9 mouse cellular contexts compared by ENCODE assay signal in the genomic region with DNA sequence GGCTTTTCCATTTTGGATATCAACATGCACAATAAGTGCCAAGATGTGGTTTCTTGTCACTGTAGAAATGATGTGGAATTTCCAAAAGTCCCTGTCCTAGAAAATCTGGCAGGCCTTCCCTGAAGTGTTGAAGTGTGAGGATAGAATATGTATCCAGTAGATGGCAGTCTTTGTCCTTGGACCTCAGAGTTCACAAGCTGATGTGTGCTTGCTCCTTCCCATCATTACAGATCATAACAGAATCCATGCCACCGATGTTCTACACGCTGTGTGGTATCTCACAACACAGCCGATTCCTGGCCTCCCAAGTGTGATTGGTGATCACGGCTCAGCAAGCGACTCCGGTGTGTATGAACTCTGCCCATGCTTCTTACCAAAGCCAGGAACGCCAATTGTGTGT. TPM values are rescaled to one million over a fixed set of nuclear protein-coding genes. Genes with fewer than 3 reads are reported as not detected.
A peak's percentile ranks its signal among the peaks of the same experiment; 100 is the strongest.
DNase-seq lines count a peak whose midpoint lies in the region; ATAC-seq lines count a peak whose summit lies in the region.
"Had no signal": no experiment of that assay in that cellular context is flagged by ENCODE, and none has a peak within 500 bp of the region (broad histone marks: within the 10 kb centered on the region; RNA-seq: fewer than 3 reads in every experiment).

No protein-coding gene starts in this region.

- no peak overlapping the region for H3K4me3 ChIP-seq in intestine, embryonic 15.5 days (replicated peaks)
- H3K4me3 ChIP-seq in intestine, embryonic 16.5 days (ENCODE audit: low read length): no peak overlapping the region

- H3K27me3 ChIP-seq in intestine, embryonic 15.5 days (replicated peaks): no peaks in the 10 kb centered on the region
- H3K27me3 ChIP-seq in intestine, embryonic 16.5 days (replicated peaks; ENCODE audit: control insufficient read depth, insufficient read depth, low read length): no peaks in the 10 kb centered on the region

- WGBS in intestine, embryonic 15.5 days: 75% methylated on average over 7 of the region's 7 CpGs
- WGBS in intestine, embryonic 16.5 days: 72% methylated on average over 7 of the region's 7 CpGs

- peak; percentile 49; the same call in 1 of the 2 replicates for ATAC-seq in intestine, embryonic 15.5 days
- ATAC-seq in intestine, embryonic 16.5 days: no peak

- DNase-seq in ES-CJ7 (ENCODE audit: low read depth, low spot score): peak; percentile 66
- DNase-seq in embryo, embryonic 10.5 days (ENCODE audit: low spot score): peak; percentile 70
- peak; percentile 20 for DNase-seq in layer of hippocampus, adult 9-11 months
- peak; percentile 17 for DNase-seq in retina, postnatal 7 days (ENCODE audit: low read depth, low spot score)
- no peak for DNase-seq in urinary bladder, postnatal 4 days (ENCODE audit: low spot score in 2 of 2)
- DNase-seq in gastrocnemius, adult 18-20 months (ENCODE audit: low spot score): no peak

- H3K4me2 ChIP-seq in intestine, embryonic 15.5 days (replicated peaks): no peak overlapping the region
- H3K4me2 ChIP-seq in intestine, embryonic 16.5 days (ENCODE audit: low read depth, low read length): no peak overlapping the region

- no peak overlapping the region for H3K27ac ChIP-seq in intestine, embryonic 15.5 days
- no peak overlapping the region for H3K27ac ChIP-seq in intestine, embryonic 16.5 days (ENCODE audit: low read length)

- H3K9me3 ChIP-seq in intestine, embryonic 15.5 days: no peaks in the 10 kb centered on the region
- no peaks in the 10 kb centered on the region for H3K9me3 ChIP-seq in intestine, embryonic 16.5 days (ENCODE audit: control insufficient read depth, low read length)

- no peaks in the 10 kb centered on the region for H3K36me3 ChIP-seq in intestine, embryonic 15.5 days
- H3K36me3 ChIP-seq in intestine, embryonic 16.5 days (ENCODE audit: control insufficient read depth, insufficient read depth, low read length): peaks cover 13% of the 10 kb centered on the region; the same call in 1 of the 2 replicates

- no peak overlapping the region for H3K9ac ChIP-seq in intestine, embryonic 15.5 days
- H3K9ac ChIP-seq in intestine, embryonic 16.5 days (ENCODE audit: low read depth, low read length): no peak overlapping the region

- H3K4me1 ChIP-seq in intestine, embryonic 15.5 days (replicated peaks): no peaks in the 10 kb centered on the region
- 0 out of 2 replicates have a peak, but pooled peaks cover 5% of the 10 kb centered on the region for H3K4me1 ChIP-seq in intestine, embryonic 16.5 days (ENCODE audit: control insufficient read depth, insufficient read depth, low read length)

RNA-seq across cellular contexts. Expression of gene Slco1c1, which starts 36.9 kb away (rescaled TPM):
- polyA plus RNA-seq in intestine, embryonic 15.5 days (2015; fragmentation: Nextera tagmentation; extraction: Ambion mirVana): 0.19 and 0.20 TPM in 2 replicates
- polyA plus RNA-seq in intestine, embryonic 16.5 days (2015; fragmentation: Nextera tagmentation; extraction: Ambion mirVana): 0.09 TPM in 1 of 2 replicates, not detected in the other
- total RNA-seq in gastrocnemius, adult 18-20 months (2021): not detected
- polyA plus RNA-seq: spleen, adult 2 months had no signal

Comparison
In these comparisons a context has a peak if more than half of its experiments do, and no peak if none do; other contexts are left out.
1. DNase-seq: peak in ES-CJ7 (single experiment), embryo, embryonic 10.5 days (single experiment), layer of hippocampus, adult 9-11 months (single experiment) and retina, postnatal 7 days (single experiment); none in urinary bladder, postnatal 4 days (0 of 2) and gastrocnemius, adult 18-20 months (single experiment).